In the genomic region with DNA sequence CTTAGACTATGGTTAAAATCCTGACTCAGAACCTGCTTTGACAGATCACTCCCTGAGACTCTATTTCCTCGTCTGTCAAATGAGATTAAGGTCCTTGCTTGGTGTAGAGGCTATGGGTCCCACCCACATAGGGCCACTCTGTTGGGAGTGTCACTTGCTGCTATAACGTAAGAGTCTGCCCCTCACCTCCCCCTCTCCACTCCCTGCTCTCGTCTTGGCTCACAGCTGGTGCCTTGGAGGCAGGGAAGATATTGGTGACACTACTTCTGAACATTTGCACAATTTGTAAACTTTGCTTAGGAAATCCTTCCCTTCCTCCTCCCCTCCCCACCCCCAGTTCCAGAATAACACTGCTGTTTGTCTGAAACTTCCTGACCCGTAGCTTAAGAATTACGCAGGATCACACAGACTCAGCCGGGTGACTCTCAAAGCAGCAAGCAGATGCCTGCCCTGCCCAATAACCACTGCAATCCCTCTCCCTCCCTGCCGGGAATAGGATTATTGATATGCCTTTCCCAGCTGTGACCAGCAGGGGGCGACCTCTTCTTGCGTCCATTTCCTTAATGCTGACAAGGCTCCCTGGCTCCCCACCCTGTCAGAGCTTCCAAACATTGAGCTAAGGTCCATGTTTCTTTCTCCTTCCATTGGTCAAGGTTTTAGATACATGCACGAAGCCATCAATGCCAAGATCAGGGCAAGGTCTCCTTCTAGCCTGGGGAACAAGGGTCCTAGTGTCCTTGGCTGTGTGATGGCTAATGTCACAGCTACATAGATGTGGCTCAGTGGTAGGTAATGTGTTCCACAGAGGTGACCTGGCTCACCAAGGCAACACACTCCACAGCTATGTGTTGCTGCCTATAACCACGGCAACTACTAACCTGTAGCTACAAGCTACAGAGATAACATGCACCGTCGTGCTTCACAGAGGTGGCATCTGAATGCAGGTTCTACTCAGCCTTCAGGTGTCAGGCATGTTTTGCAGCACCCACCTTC, we compare ENCODE assay signal across 8 mouse cellular contexts.
DNase-seq lines count a peak whose midpoint lies in the region; ATAC-seq and TF ChIP-seq lines count a peak whose summit lies in the region.

No protein-coding gene starts in this region.

- H3K27me3 ChIP-seq in CH12.LX (replicated peaks): peaks cover 10% of the 10 kb centered on the region
- H3K27me3 ChIP-seq in forebrain, embryonic 12.5 days: peaks cover 48% of the 10 kb centered on the region
- no peaks in the 10 kb centered on the region for H3K27me3 ChIP-seq in lung, embryonic 16.5 days (ENCODE audit: control insufficient read depth, insufficient read depth, low read depth, low read length)

- H3K4me2 ChIP-seq in CH12.LX (ENCODE audit: insufficient read depth, low read depth, poor library complexity, severe bottlenecking): no peak overlapping the region
- no peak overlapping the region for H3K4me2 ChIP-seq in forebrain, embryonic 12.5 days
- no peak overlapping the region for H3K4me2 ChIP-seq in lung, embryonic 16.5 days (ENCODE audit: low read depth, low read length)

- H3K4me1 ChIP-seq in CH12.LX (ENCODE audit: control insufficient read depth in 1 of 2, insufficient read depth in 2 of 2): no peaks in the 10 kb centered on the region
- H3K4me1 ChIP-seq in brown adipose tissue, adult 24 weeks (ENCODE audit: control insufficient read depth, insufficient read depth, insufficient read length, low read length): no peaks in the 10 kb centered on the region
- peaks cover 10% of the 10 kb centered on the region; the same call in 1 of the 2 replicates for H3K4me1 ChIP-seq in forebrain, embryonic 12.5 days
- H3K4me1 ChIP-seq in lung, embryonic 16.5 days (replicated peaks; ENCODE audit: control insufficient read depth, insufficient read depth, low read length): no peaks in the 10 kb centered on the region

- peak; percentile 66 for DNase-seq in CH12.LX (ENCODE audit: extremely low read depth)
- DNase-seq in heart, postnatal 4 days: peak; percentile 82
- peak; percentile 78 to 85 for DNase-seq in layer of hippocampus, adult 2 months (ENCODE audit: low spot score in 2 of 2)
- peak; percentile 38 for DNase-seq in ovary, adult 18-20 months (ENCODE audit: low spot score)
- DNase-seq in thymus, postnatal 10 days (ENCODE audit: low spot score in 2 of 2): peak; percentile 18 to 54

- ATAC-seq in forebrain, embryonic 12.5 days (ENCODE audit: low FRiP score): peak; percentile 49; the same call in 1 of the 2 replicates
- ATAC-seq in lung, embryonic 16.5 days (ENCODE audit: low read depth): peak; percentile 71

- no peak for TF ChIP-seq POLR2A in CH12.LX (IDR thresholded peaks at IDR 0.05; ENCODE audit: low read depth, low read length)

- no peaks in the 10 kb centered on the region for H3K36me3 ChIP-seq in CH12.LX (replicated peaks in 1 of 2; ENCODE audit: control insufficient read depth in 1 of 2, insufficient read depth in 1 of 2, low read length in 1 of 2)
- no peaks in the 10 kb centered on the region for H3K36me3 ChIP-seq in forebrain, embryonic 12.5 days (replicated peaks)
- no peaks in the 10 kb centered on the region for H3K36me3 ChIP-seq in lung, embryonic 16.5 days (ENCODE audit: control insufficient read depth, insufficient read depth, low read length)

- TF ChIP-seq RAD21 in CH12.LX (IDR thresholded peaks at IDR 0.05; ENCODE audit: low read depth, low read length): peak; percentile 66

- H3K27ac ChIP-seq in CH12.LX (ENCODE audit: insufficient read depth, low read depth): no peak overlapping the region
- H3K27ac ChIP-seq in brown adipose tissue, adult 24 weeks (replicated peaks; ENCODE audit: low read depth, low read length): peak overlapping the region; percentile 97
- H3K27ac ChIP-seq in forebrain, embryonic 12.5 days: no peak overlapping the region
- peak overlapping the region; percentile 64; the same call in 1 of the 2 replicates for H3K27ac ChIP-seq in layer of hippocampus, adult 2 months
- H3K27ac ChIP-seq in lung, embryonic 16.5 days (ENCODE audit: low read length): no peak overlapping the region

- peak; percentile 83 to 91 for TF ChIP-seq CTCF in CH12.LX (conservative IDR thresholded peaks at IDR 0.05 in 1 of 2, IDR thresholded peaks at IDR 0.05 in 1 of 2; ENCODE audit: low read depth in 2 of 2, low read length in 2 of 2)
- peak; percentile 92 for TF ChIP-seq CTCF in layer of hippocampus, adult 2 months (conservative IDR thresholded peaks at IDR 0.05)

- H3K79me2 ChIP-seq in CH12.LX (replicated peaks; ENCODE audit: control insufficient read depth, extremely low read depth, insufficient read depth, poor library complexity, severe bottlenecking): no peaks in the 10 kb centered on the region

- dilution Hi-C loops in CH12.LX (cut with MboI; ENCODE audit: extremely low pct_ligation_motif_present, extremely low pct_unique_long_range_greater_than_20kb, low sequenced_read_pairs): no loop called here

- WGBS in forebrain, embryonic 12.5 days: 21% methylated on average over 13 of the region's 13 CpGs
- 22% methylated on average over 13 of the region's 13 CpGs for WGBS in lung, embryonic 16.5 days

- H3K4me3 ChIP-seq in CH12.LX (replicated peaks in 1 of 3; ENCODE audit: low read depth in 2 of 3, low read length in 2 of 3, poor library complexity in 1 of 3): no peak overlapping the region
- H3K4me3 ChIP-seq in brown adipose tissue, adult 24 weeks (ENCODE audit: insufficient read depth, low read depth, low read length): no peak overlapping the region
- H3K4me3 ChIP-seq in forebrain, embryonic 12.5 days (replicated peaks): no peak overlapping the region
- no peak overlapping the region for H3K4me3 ChIP-seq in layer of hippocampus, adult 2 months
- no peak overlapping the region for H3K4me3 ChIP-seq in lung, embryonic 16.5 days (ENCODE audit: low read length)

- peaks cover 3% of the 10 kb centered on the region for H3K9me3 ChIP-seq in CH12.LX (replicated peaks; ENCODE audit: low read length)
- H3K9me3 ChIP-seq in forebrain, embryonic 12.5 days: no peaks in the 10 kb centered on the region
- no peaks in the 10 kb centered on the region for H3K9me3 ChIP-seq in lung, embryonic 16.5 days (ENCODE audit: control insufficient read depth, low read length)

- no peak overlapping the region for H3K9ac ChIP-seq in CH12.LX (ENCODE audit: insufficient read depth, low read depth)
- H3K9ac ChIP-seq in forebrain, embryonic 12.5 days: no peak overlapping the region
- H3K9ac ChIP-seq in lung, embryonic 16.5 days (ENCODE audit: low read length): no peak overlapping the region

- in situ Hi-C loops in CH12.LX (cut with MboI; ENCODE audit: low pct_ligation_motif_present, low pct_unique_long_range_greater_than_20kb, low sequenced_read_pairs): no loop called here

- TF ChIP-seq EP300 in CH12.LX (IDR thresholded peaks at IDR 0.05; ENCODE audit: low read length): no peak

TF ChIP-seq in CH12.LX, 34 proteins besides CTCF, POLR2A, EP300 and RAD21:
- TF ChIP-seq MYC (IDR thresholded peaks at IDR 0.05; ENCODE audit: low read depth, low read length) (no peak), MAFK (IDR thresholded peaks at IDR 0.05; ENCODE audit: insufficient replicate concordance, low read length) (peak; percentile 85; the same call in 1 of the 2 replicates), NELFE (IDR thresholded peaks at IDR 0.05; ENCODE audit: low read depth, low read length) (no peak), MXI1 (IDR thresholded peaks at IDR 0.05; ENCODE audit: low read depth, low read length) (no peak), TCF12 (IDR thresholded peaks at IDR 0.05; ENCODE audit: low read depth, low read length) (no peak), ELF1 (IDR thresholded peaks at IDR 0.05; ENCODE audit: low read depth, low read length) (0 out of 2 replicates have a peak, but pooled peaks have one; percentile 24), GABPA (IDR thresholded peaks at IDR 0.05; ENCODE audit: insufficient replicate concordance, low read depth, low read length) (no peak), UBTF (IDR thresholded peaks at IDR 0.05; ENCODE audit: low read depth, low read length) (no peak), USF1 (IDR thresholded peaks at IDR 0.05; ENCODE audit: low read depth, low read length) (no peak), BHLHE40 (IDR thresholded peaks at IDR 0.05; ENCODE audit: low read depth, low read length) (no peak), SMC3 (IDR thresholded peaks at IDR 0.05; ENCODE audit: low read depth, low read length) (peak; percentile 57), MEF2A (IDR thresholded peaks at IDR 0.05; ENCODE audit: borderline replicate concordance, low read depth, low read length) (no peak), NRF1 (IDR thresholded peaks at IDR 0.05; ENCODE audit: low read depth, low read length) (no peak), IRF4 (IDR thresholded peaks at IDR 0.05; ENCODE audit: low read depth, low read length) (no peak), JUN (IDR thresholded peaks at IDR 0.05; ENCODE audit: insufficient read depth, low read depth, low read length) (no peak)

Comparison
In these comparisons a context has a peak if more than half of its experiments do, and no peak if none do; other contexts are left out.
1. H3K27ac ChIP-seq: peak in brown adipose tissue, adult 24 weeks (single experiment) and layer of hippocampus, adult 2 months (single experiment); none in CH12.LX (single experiment), forebrain, embryonic 12.5 days (single experiment) and lung, embryonic 16.5 days (single experiment).
2. Peak in every context shown above with its lines, with median percentiles within 50 percentile points of each other: DNase-seq.